ENCODE assay signal across 24 mouse cellular contexts in the genomic region with DNA sequence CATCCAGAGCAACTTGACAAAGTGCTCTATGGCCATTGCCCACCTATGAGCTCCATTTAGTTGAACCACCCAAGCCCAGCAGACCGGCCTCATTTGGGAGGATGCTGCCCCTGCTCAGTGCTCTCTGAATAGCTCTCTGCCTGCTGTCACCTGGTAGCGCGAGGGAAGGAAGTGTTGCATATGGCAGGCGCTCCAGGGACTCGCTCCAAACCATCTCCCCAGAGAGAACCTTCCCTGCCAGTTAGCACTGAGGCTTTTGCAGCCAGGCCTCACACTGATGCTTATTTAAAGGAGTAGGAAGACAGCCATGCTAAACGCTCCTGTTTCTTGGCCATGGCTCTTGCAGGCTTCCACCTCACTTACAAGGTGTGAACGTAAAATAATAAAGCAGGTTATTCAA. TPM values are rescaled to one million over a fixed set of nuclear protein-coding genes. Genes with fewer than 3 reads are reported as not detected.
"Had no signal": no experiment of that assay in that cellular context is flagged by ENCODE, and none has a peak within 500 bp of the region (broad histone marks: within the 10 kb centered on the region; RNA-seq: fewer than 3 reads in every experiment).

No protein-coding gene starts in this region.

- H3K27ac ChIP-seq: kidney, embryonic 15.5 days; left cerebral cortex, adult 2 months; limb, embryonic 12.5 days; limb, embryonic 15.5 days; liver, embryonic 14.5 days; macrophage; midbrain, embryonic 13.5 days; neural tube, embryonic 13.5 days had no signal

- DNase-seq: kidney, postnatal 10 days; kidney, postnatal 36 days; layer of hippocampus, postnatal 36 days; left cerebral cortex, postnatal 4 days; liver, postnatal 0 days; lung, embryonic 14.5 days; retina, postnatal 1 day; thymus, adult 18-20 months; thymus, postnatal 36 days had no signal

- H3K4me2 ChIP-seq: kidney, embryonic 15.5 days; limb, embryonic 12.5 days; limb, embryonic 15.5 days; liver, embryonic 11.5 days; lung, embryonic 14.5 days; midbrain, embryonic 13.5 days; neural tube, embryonic 13.5 days had no signal

- H3K27me3 ChIP-seq: kidney, embryonic 15.5 days; limb, embryonic 12.5 days; limb, embryonic 15.5 days; midbrain, embryonic 13.5 days; neural tube, embryonic 13.5 days had no signal

- H3K9me3 ChIP-seq: limb, embryonic 12.5 days had no signal

- ATAC-seq: liver, postnatal 0 days; lung, postnatal 0 days; midbrain, embryonic 13.5 days; midbrain, embryonic 16.5 days had no signal

- H3K36me3 ChIP-seq: kidney, embryonic 15.5 days; limb, embryonic 12.5 days; limb, embryonic 15.5 days; midbrain, embryonic 13.5 days; neural tube, embryonic 13.5 days had no signal

- H3K4me3 ChIP-seq: kidney, embryonic 15.5 days; left cerebral cortex, adult 2 months; limb, embryonic 12.5 days; limb, embryonic 15.5 days; midbrain, embryonic 13.5 days; myocyte; neural tube, embryonic 13.5 days had no signal

- H3K9ac ChIP-seq: kidney, embryonic 15.5 days; limb, embryonic 12.5 days; limb, embryonic 15.5 days; liver, embryonic 14.5 days; liver, postnatal 0 days; lung, embryonic 14.5 days; midbrain, embryonic 13.5 days; neural tube, embryonic 13.5 days had no signal

- H3K4me1 ChIP-seq: kidney, embryonic 15.5 days; limb, embryonic 12.5 days; limb, embryonic 15.5 days; midbrain, embryonic 13.5 days had no signal

RNA-seq across cellular contexts. Expression of a gene that starts 42.8 kb away (rescaled TPM):
- total RNA-seq: megakaryocyte, adult 5-6 weeks; monocyte, adult 5-6 weeks had no signal
- polyA plus RNA-seq: macrophage had no signal

RNA-seq across cellular contexts. Expression of a gene that starts 56.0 kb away (rescaled TPM):
- total RNA-seq: monocyte, adult 5-6 weeks; neutrophil, adult 5-6 weeks had no signal
- polyA plus RNA-seq: macrophage had no signal
